Mouse (Mus musculus): ENCODE results near the gene Ppp1r7. TPM values are rescaled to one million over a fixed set of nuclear protein-coding genes. Genes with fewer than 3 reads are reported as not detected.
A peak's percentile ranks its signal among the peaks of the same experiment; 100 is the strongest.

Ppp1r7 gene
- polyA plus RNA-seq, 1 experiment from 2014 or later = 52.7 TPM

GRCm38 (mm10) chr1:93352724-93353123 lies 10.1 kb downstream of the Ppp1r7 start:
- Histone ChIP-seq H3K9ac (replicated peaks) (no peak overlapping the region), H3K36me3 (peaks cover 84% of the 10 kb centered on the region), H3K4me2 (no peak overlapping the region), H3K9me3 (replicated peaks) (no peaks in the 10 kb centered on the region), H3K4me1 (no peaks in the 10 kb centered on the region), H3K27ac (replicated peaks) (no peak overlapping the region), H3K4me3 (replicated peaks) (no peak overlapping the region), H3K27me3 (replicated peaks) (no peaks in the 10 kb centered on the region)
- WGBS = 85% methylated on average over 2 of the region's 2 CpGs
- no peak for ATAC-seq (ENCODE audit: low FRiP score)

DNA sequence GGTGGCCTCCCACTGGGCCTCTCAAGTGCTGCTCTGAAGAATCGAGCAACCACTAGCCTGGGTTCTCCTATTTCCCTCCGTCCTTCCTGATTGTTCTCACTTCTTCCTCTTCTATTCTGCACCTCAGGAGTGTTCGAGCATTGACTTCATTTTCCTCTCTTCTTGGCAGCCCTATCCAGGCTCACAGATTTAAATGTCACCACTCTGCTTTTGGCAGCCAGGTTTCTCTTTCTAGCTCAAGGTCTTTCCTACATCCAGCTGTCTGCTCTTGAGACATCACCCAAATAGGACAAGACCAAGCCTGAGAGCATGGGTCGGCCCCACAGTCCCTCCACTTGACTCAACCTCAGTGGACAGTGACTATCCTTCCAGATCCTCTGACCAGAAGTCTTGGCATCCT lies 20.0 kb downstream of the Ppp1r7 start:
- Histone ChIP-seq H3K9ac (replicated peaks) (no peak overlapping the region), H3K27me3 (replicated peaks) (no peaks in the 10 kb centered on the region), H3K36me3 (peaks cover 83% of the 10 kb centered on the region), H3K27ac (replicated peaks) (no peak overlapping the region), H3K4me3 (replicated peaks) (no peak overlapping the region), H3K4me1 (no peaks in the 10 kb centered on the region), H3K9me3 (replicated peaks) (no peaks in the 10 kb centered on the region), H3K4me2 (no peak overlapping the region)
- no peak for ATAC-seq (ENCODE audit: low FRiP score)
- 97% methylated on average over 4 of the region's 4 CpGs for WGBS

DNA sequence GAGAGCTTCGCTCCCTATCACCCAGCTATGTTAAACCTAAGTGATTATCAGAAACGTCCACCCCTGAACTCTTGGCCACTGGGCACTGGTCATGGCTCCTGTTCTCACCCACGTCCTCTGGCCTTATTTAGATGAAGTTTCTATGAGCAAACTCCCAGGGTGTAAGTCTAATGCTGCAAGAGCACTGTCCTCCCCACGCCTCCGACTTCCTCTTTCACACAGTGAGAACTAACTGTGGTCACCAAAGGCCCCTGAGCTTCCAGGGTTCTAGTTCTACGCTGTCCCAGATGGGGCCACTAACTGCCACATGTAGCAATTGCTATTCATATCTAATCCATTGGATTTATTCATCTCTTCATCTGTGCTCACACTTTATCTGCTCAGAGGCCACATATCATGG lies 23.0 kb downstream of the Ppp1r7 start:
- Histone ChIP-seq H3K27me3 (replicated peaks) (no peaks in the 10 kb centered on the region), H3K27ac (replicated peaks) (no peak overlapping the region), H3K9ac (replicated peaks) (no peak overlapping the region), H3K4me3 (replicated peaks) (no peak overlapping the region), H3K9me3 (replicated peaks) (no peaks in the 10 kb centered on the region), H3K4me2 (no peak overlapping the region), H3K36me3 (peaks cover 62% of the 10 kb centered on the region), H3K4me1 (no peaks in the 10 kb centered on the region)
- WGBS = 97% methylated on average over 6 of the region's 6 CpGs
- no peak for ATAC-seq (ENCODE audit: low FRiP score)

DNA sequence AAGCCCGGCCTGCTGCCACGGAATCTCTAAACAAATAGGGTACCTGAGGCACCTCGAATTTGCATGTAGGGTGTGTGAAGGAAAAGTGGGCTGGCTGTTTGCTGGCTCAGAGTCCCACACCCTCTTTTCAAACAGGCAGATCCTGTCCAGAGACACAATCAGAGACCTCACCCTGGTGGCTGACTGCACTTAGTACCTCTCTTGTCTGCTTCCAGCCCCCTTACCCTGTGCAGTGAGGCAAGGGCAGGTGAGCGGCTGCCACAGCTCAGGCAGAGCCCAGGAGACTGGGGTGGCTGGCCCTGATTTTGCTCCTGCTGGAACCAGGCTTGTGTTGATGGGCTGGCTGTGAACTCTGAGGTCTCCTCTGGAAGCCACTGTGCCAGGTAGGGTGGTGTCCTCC lies 31.0 kb downstream of the Ppp1r7 start, which contains the start of gene Ano7:
TSS of gene Ano7 (plus strand) at position 266 of the 400 bp plus-strand sequence.
- no peak for ATAC-seq (ENCODE audit: low FRiP score)
- Histone ChIP-seq H3K9ac (replicated peaks) (no peak within 1 kb of the TSS), H3K27ac (replicated peaks) (no peak within 1 kb of the TSS), H3K4me3 (replicated peaks) (no peak within 1 kb of the TSS), H3K4me2 (no peak within 1 kb of the TSS), H3K4me1 (no peaks in the 10 kb centered on the region), H3K9me3 (replicated peaks) (no peaks in the 10 kb centered on the region), H3K27me3 (replicated peaks) (no peaks in the 10 kb centered on the region), H3K36me3 (no peaks in the 10 kb centered on the region)
- WGBS = 79% methylated on average over 4 of the region's 4 CpGs

DNA sequence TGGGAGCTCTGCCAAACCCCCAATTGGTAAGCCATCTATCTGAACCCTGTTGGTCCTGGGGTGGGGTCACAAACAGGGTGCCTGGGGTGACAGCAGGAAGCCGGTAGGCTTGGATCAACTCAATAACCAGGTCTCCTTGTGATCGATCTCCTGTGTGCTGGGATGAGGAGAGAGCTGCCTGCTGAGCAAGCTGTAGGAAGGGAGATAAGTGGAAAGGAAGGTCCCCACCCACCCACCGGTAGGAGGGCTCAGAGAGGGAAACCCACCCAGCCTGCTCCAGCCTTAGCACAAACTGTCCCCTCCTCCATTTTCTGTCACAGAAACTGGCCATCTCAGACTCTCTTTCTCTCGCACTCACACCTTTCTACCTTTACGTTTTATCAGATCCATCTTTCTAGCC lies 34.7 kb downstream of the Ppp1r7 start:
- WGBS = 78% methylated on average over 5 of the region's 5 CpGs
- Histone ChIP-seq H3K9ac (replicated peaks) (no peak overlapping the region), H3K27me3 (replicated peaks) (no peaks in the 10 kb centered on the region), H3K9me3 (replicated peaks) (no peaks in the 10 kb centered on the region), H3K4me2 (no peak overlapping the region), H3K36me3 (no peaks in the 10 kb centered on the region), H3K4me1 (no peaks in the 10 kb centered on the region), H3K4me3 (replicated peaks) (no peak overlapping the region), H3K27ac (replicated peaks) (no peak overlapping the region)
- ATAC-seq (ENCODE audit: low FRiP score) = no peak

DNA sequence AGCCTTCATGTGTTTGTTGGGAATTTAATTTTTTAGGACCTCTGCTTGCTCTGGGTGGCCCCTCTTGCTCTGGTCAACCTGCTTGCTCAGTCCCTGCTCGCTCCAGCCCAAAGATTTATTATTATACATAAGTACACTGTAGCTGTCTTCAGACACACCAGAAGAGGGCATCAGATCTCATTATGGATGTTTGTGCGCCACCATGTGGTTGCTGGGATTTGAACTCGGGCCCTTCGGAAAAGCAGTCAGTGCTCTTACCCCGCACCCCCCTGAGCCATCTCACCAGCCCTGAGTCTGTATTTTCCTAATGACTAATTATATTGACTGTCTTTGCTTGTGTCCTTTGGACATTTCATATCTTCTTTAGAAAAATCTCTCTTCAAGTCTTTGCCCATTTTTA lies 36.5 kb downstream of the Ppp1r7 start:
- Histone ChIP-seq H3K4me3 (replicated peaks) (no peak overlapping the region), H3K9ac (replicated peaks) (no peak overlapping the region), H3K36me3 (no peaks in the 10 kb centered on the region), H3K4me2 (no peak overlapping the region), H3K27me3 (replicated peaks) (no peaks in the 10 kb centered on the region), H3K9me3 (replicated peaks) (no peaks in the 10 kb centered on the region), H3K27ac (replicated peaks) (no peak overlapping the region), H3K4me1 (no peaks in the 10 kb centered on the region)
- no peak for ATAC-seq (ENCODE audit: low FRiP score)
- WGBS = 78% methylated on average over 5 of the region's 5 CpGs

DNA sequence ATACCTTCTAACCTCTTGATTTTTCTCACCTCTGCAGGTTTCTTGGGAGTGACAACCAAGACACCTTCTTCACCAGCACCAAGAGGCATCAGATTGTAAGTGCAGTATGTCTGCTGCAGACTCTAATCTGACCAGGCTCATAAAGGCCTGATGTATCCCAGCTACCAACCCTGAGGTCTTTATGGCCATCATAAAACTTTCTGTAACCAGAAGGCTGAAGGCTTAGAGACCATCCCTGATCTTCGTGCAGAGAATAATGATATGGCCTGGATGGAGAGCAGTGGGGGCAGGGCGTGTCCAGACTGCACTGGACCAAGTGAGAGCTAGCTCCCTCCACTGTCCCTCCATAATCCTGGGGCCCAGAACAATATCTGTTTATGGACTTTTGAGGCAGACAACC lies 44.5 kb downstream of the Ppp1r7 start:
- no peaks in the 10 kb centered on the region for H3K4me1 ChIP-seq
- H3K4me3 ChIP-seq (replicated peaks) = no peak overlapping the region
- no peak overlapping the region for H3K27ac ChIP-seq (replicated peaks)
- no peak overlapping the region for H3K4me2 ChIP-seq
- ATAC-seq (ENCODE audit: low FRiP score) = no peak
- no peak overlapping the region for H3K9ac ChIP-seq (replicated peaks)
- 42% methylated on average over 2 of the region's 2 CpGs for WGBS
- H3K9me3 ChIP-seq (replicated peaks) = no peaks in the 10 kb centered on the region
- H3K36me3 ChIP-seq = no peaks in the 10 kb centered on the region
- H3K27me3 ChIP-seq (replicated peaks) = no peaks in the 10 kb centered on the region

- Histone ChIP-seq H3K4me3 (replicated peaks) (no peak overlapping the region), H3K4me2 (no peak overlapping the region), H3K27me3 (replicated peaks) (no peaks in the 10 kb centered on the region), H3K9ac (replicated peaks) (no peak overlapping the region), H3K4me1 (no peaks in the 10 kb centered on the region), H3K27ac (replicated peaks) (no peak overlapping the region), H3K9me3 (replicated peaks) (no peaks in the 10 kb centered on the region), H3K36me3 (no peaks in the 10 kb centered on the region)
- ATAC-seq (ENCODE audit: low FRiP score) = no peak
- WGBS = 76% methylated on average over 2 of the region's 2 CpGs
These were observed 46.3 kb downstream of the Ppp1r7 start for GRCm38 (mm10) chr1:93388906-93389305.

DNA sequence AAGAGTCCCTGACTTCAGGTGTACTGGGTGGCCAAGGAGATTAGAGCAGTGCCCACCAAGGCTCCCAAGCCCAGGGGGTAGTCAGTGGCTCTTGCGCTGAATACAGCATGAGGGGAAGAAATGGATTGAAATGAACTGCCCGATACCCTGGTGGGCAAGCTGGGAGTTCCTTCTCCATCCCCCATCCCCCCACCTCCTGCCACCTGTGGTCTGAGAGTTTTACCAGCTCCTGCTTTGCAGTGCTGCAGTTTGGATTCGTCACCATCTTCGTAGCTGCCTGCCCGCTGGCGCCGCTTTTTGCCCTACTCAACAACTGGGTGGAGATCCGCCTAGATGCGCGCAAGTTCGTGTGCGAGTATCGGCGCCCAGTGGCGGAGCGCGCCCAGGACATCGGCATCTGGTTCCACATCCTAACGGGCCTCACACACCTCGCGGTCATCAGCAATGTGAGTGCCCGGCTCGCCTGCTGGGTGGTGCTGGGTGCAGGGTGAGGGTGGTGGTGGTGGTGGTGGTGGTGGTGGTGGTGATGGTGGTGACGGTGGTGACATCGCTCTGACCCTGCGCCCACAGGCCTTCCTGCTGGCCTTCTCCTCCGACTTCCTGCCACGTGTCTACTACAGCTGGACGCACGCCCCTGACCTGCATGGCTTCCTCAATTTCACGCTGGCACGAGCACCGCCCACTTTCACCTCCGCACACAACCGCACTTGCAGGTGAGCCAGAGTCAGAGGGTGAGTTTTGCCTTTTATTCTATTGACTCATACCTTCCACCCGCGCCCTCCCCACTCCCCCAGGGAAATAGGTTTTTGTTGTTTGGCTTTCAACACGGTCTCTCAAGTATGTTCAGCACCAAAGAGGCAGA lies 58.8 kb downstream of the Ppp1r7 start:
- H3K4me3 ChIP-seq (replicated peaks) = peak overlapping the region; percentile 22
- peaks cover 11% of the 10 kb centered on the region for H3K36me3 ChIP-seq
- no peak overlapping the region for H3K9ac ChIP-seq (replicated peaks)
- 27% methylated on average over 38 of the region's 38 CpGs for WGBS
- no peak overlapping the region for H3K27ac ChIP-seq (replicated peaks)
- 0 out of 2 replicates have a peak, but pooled peaks cover 4% of the 10 kb centered on the region for H3K4me1 ChIP-seq
- H3K9me3 ChIP-seq (replicated peaks) = no peaks in the 10 kb centered on the region
- H3K4me2 ChIP-seq = peak overlapping the region; percentile 49
- no peak for ATAC-seq (ENCODE audit: low FRiP score)
- no peaks in the 10 kb centered on the region for H3K27me3 ChIP-seq (replicated peaks)

- 87% methylated on average over 4 of the region's 4 CpGs for WGBS
- ATAC-seq (ENCODE audit: low FRiP score) = no peak
- Histone ChIP-seq H3K4me2 (no peak overlapping the region), H3K36me3 (peaks cover 30% of the 10 kb centered on the region), H3K9me3 (replicated peaks) (no peaks in the 10 kb centered on the region), H3K4me1 (0 out of 2 replicates have a peak, but pooled peaks cover 4% of the 10 kb centered on the region), H3K27ac (replicated peaks) (no peak overlapping the region), H3K9ac (replicated peaks) (no peak overlapping the region), H3K4me3 (replicated peaks) (no peak overlapping the region), H3K27me3 (replicated peaks) (no peaks in the 10 kb centered on the region)
These were observed 60.7 kb downstream of the Ppp1r7 start for GRCm38 (mm10) chr1:93403403-93403802.
